Mouse (Mus musculus): Measurements from ENCODE around the gene Icam2.
"Not testable (repeated sequence)": the region's sequence is repeated elsewhere in the genome, so short reads cannot be mapped to it uniquely, and the experiment has no call there.

Icam2 gene

GRCm38 (mm10) chr11:106344910-106345309 lies 43.0 kb downstream of the Icam2 start:
- no peak for DNase-seq (ENCODE audit: low spot score in 2 of 2)

- DNase-seq (ENCODE audit: low spot score in 2 of 2): no peak
These were observed 46.8 kb downstream of the Icam2 start for GRCm38 (mm10) chr11:106340990-106341520.

GRCm38 (mm10) chr11:106339323-106339722 lies 48.6 kb downstream of the Icam2 start:
- DNase-seq (ENCODE audit: low spot score in 2 of 2): not testable (repeated sequence)

- DNase-seq (ENCODE audit: low spot score in 2 of 2): no peak
These were observed 49.0 kb downstream of the Icam2 start for GRCm38 (mm10) chr11:106338870-106339269.

GRCm38 (mm10) chr11:106338029-106338428 lies 49.8 kb downstream of the Icam2 start:
- DNase-seq (ENCODE audit: low spot score in 2 of 2): no peak

- DNase-seq (ENCODE audit: low spot score in 2 of 2): no peak
These were observed 53.8 kb downstream of the Icam2 start for GRCm38 (mm10) chr11:106334066-106334465.

GRCm38 (mm10) chr11:106332458-106332857 lies 55.4 kb downstream of the Icam2 start:
- no peak for DNase-seq (ENCODE audit: low spot score in 2 of 2)

- peak in 1 of 2 experiments; percentile 22 for DNase-seq (ENCODE audit: low spot score in 2 of 2)
These were observed 58.2 kb downstream of the Icam2 start for GRCm38 (mm10) chr11:106329682-106330081.

- DNase-seq (ENCODE audit: low spot score in 2 of 2): no peak
These were observed 58.7 kb downstream of the Icam2 start for GRCm38 (mm10) chr11:106329128-106329527.

- DNase-seq (ENCODE audit: low spot score in 2 of 2): no peak
These were observed 59.4 kb downstream of the Icam2 start for GRCm38 (mm10) chr11:106328521-106328920.
